Mouse (Mus musculus): Measurements from ENCODE around the gene 1700049E17Rik1. TPM values are rescaled to one million over a fixed set of nuclear protein-coding genes. Genes with fewer than 3 reads are reported as not detected.
"Not testable (repeated sequence)": the region's sequence is repeated elsewhere in the genome, so short reads cannot be mapped to it uniquely, and the experiment has no call there.

1700049E17Rik1 gene
- not detected in 2 replicates for polyA plus RNA-seq (2015; fragmentation: Nextera tagmentation; extraction: Ambion mirVana)

GRCm38 (mm10) chr14:41924649-41925048, at the start of gene 1700049E17Rik1:
TSS of gene 1700049E17Rik1 (plus strand) at chr14:41924949.
- H3K9ac ChIP-seq (ENCODE audit: low read depth, low read length); H3K4me2 ChIP-seq (ENCODE audit: low read length); H3K4me3 ChIP-seq (ENCODE audit: low read depth, low read length); ATAC-seq; H3K27ac ChIP-seq (ENCODE audit: low read length); H3K27me3 ChIP-seq (ENCODE audit: control insufficient read depth, insufficient read depth, low read depth, low read length); H3K36me3 ChIP-seq (ENCODE audit: control insufficient read depth, insufficient read depth, low read length); H3K4me1 ChIP-seq (ENCODE audit: control insufficient read depth, insufficient read depth, low read length); H3K9me3 ChIP-seq (replicated peaks; ENCODE audit: control insufficient read depth, low read length, poor library complexity, severe bottlenecking): not testable (repeated sequence)
- WGBS, result no CpG with 5 or more reads among the region's 1 CpGs

- no CpG with 5 or more reads among the region's 2 CpGs for WGBS
- ATAC-seq, result not testable (repeated sequence)
Observed at GRCm38 (mm10) chr14:41907190-41907589, 17.6 kb upstream of the 1700049E17Rik1 start, which contains the start of gene Gm7980. TSS of gene Gm7980 (minus strand) at chr14:41907290.

GRCm38 (mm10) chr14:41943695-41944094, 18.9 kb downstream of the 1700049E17Rik1 start, which contains the start of gene 1700024B05Rik:
TSS of gene 1700024B05Rik (plus strand) at chr14:41943995.
- H3K27ac ChIP-seq (ENCODE audit: low read length); H3K27me3 ChIP-seq (ENCODE audit: control insufficient read depth, insufficient read depth, low read depth, low read length); H3K9ac ChIP-seq (ENCODE audit: low read depth, low read length); H3K4me1 ChIP-seq (ENCODE audit: control insufficient read depth, insufficient read depth, low read length); H3K36me3 ChIP-seq (ENCODE audit: control insufficient read depth, insufficient read depth, low read length); H3K9me3 ChIP-seq (replicated peaks; ENCODE audit: control insufficient read depth, low read length, poor library complexity, severe bottlenecking); H3K4me3 ChIP-seq (ENCODE audit: low read depth, low read length); H3K4me2 ChIP-seq (ENCODE audit: low read length); ATAC-seq: not testable (repeated sequence)
- WGBS, result 81% methylated on average over 1 of the region's 2 CpGs

More at GRCm38 (mm10) chr14:41907190-41907589, 17.6 kb upstream of the 1700049E17Rik1 start, which contains the start of gene Gm7980:
- H3K4me3 ChIP-seq (ENCODE audit: low read depth, low read length); H3K27ac ChIP-seq (ENCODE audit: low read length); H3K4me2 ChIP-seq (ENCODE audit: low read length); H3K9ac ChIP-seq (ENCODE audit: low read depth, low read length); H3K9me3 ChIP-seq (replicated peaks; ENCODE audit: control insufficient read depth, low read length, poor library complexity, severe bottlenecking); H3K27me3 ChIP-seq (ENCODE audit: control insufficient read depth, insufficient read depth, low read depth, low read length); H3K36me3 ChIP-seq (ENCODE audit: control insufficient read depth, insufficient read depth, low read length); H3K4me1 ChIP-seq (ENCODE audit: control insufficient read depth, insufficient read depth, low read length): not testable (repeated sequence)

- H3K9me3 ChIP-seq (replicated peaks; ENCODE audit: control insufficient read depth, low read length, poor library complexity, severe bottlenecking); ATAC-seq; H3K4me1 ChIP-seq (ENCODE audit: control insufficient read depth, insufficient read depth, low read length); H3K4me3 ChIP-seq (ENCODE audit: low read depth, low read length); H3K36me3 ChIP-seq (ENCODE audit: control insufficient read depth, insufficient read depth, low read length); H3K27ac ChIP-seq (ENCODE audit: low read length); H3K27me3 ChIP-seq (ENCODE audit: control insufficient read depth, insufficient read depth, low read depth, low read length); H3K4me2 ChIP-seq (ENCODE audit: low read length); H3K9ac ChIP-seq (ENCODE audit: low read depth, low read length): not testable (repeated sequence)
- WGBS, result 61% methylated on average over 4 of the region's 4 CpGs
Observed at GRCm38 (mm10) chr14:41964095-41964494, 39.3 kb downstream of the 1700049E17Rik1 start.

GRCm38 (mm10) chr14:41967827-41968226, 43.1 kb downstream of the 1700049E17Rik1 start, which contains the start of gene Gm6401:
TSS of gene Gm6401 (minus strand) at chr14:41967927.
- H3K4me2 ChIP-seq (ENCODE audit: low read length); H3K36me3 ChIP-seq (ENCODE audit: control insufficient read depth, insufficient read depth, low read length); H3K4me3 ChIP-seq (ENCODE audit: low read depth, low read length); H3K9ac ChIP-seq (ENCODE audit: low read depth, low read length); H3K4me1 ChIP-seq (ENCODE audit: control insufficient read depth, insufficient read depth, low read length); ATAC-seq; H3K27ac ChIP-seq (ENCODE audit: low read length); H3K27me3 ChIP-seq (ENCODE audit: control insufficient read depth, insufficient read depth, low read depth, low read length); H3K9me3 ChIP-seq (replicated peaks; ENCODE audit: control insufficient read depth, low read length, poor library complexity, severe bottlenecking): not testable (repeated sequence)
- 89% methylated on average over 1 of the region's 1 CpGs for WGBS

GRCm38 (mm10) chr14:41968596-41968995, 43.8 kb downstream of the 1700049E17Rik1 start:
- not testable (repeated sequence) for H3K27ac ChIP-seq (ENCODE audit: low read length); H3K9me3 ChIP-seq (replicated peaks; ENCODE audit: control insufficient read depth, low read length, poor library complexity, severe bottlenecking); H3K36me3 ChIP-seq (ENCODE audit: control insufficient read depth, insufficient read depth, low read length); H3K27me3 ChIP-seq (ENCODE audit: control insufficient read depth, insufficient read depth, low read depth, low read length); H3K9ac ChIP-seq (ENCODE audit: low read depth, low read length); H3K4me2 ChIP-seq (ENCODE audit: low read length); H3K4me1 ChIP-seq (ENCODE audit: control insufficient read depth, insufficient read depth, low read length); ATAC-seq; H3K4me3 ChIP-seq (ENCODE audit: low read depth, low read length)
- WGBS, result 66% methylated on average over 3 of the region's 3 CpGs

Other genes with a start within 250 kb of the 1700049E17Rik1 start
- gene Gm8068, start 223.1 kb upstream of the 1700049E17Rik1 start, polyA plus RNA-seq (2015; fragmentation: Nextera tagmentation; extraction: Ambion mirVana), result not detected in 2 replicates
- not detected in 2 replicates for gene Gm7929, start 174.3 kb upstream of the 1700049E17Rik1 start, polyA plus RNA-seq (2015; fragmentation: Nextera tagmentation; extraction: Ambion mirVana)
- not detected in 2 replicates for gene Gm47189, start 152.5 kb upstream of the 1700049E17Rik1 start, polyA plus RNA-seq (2015; fragmentation: Nextera tagmentation; extraction: Ambion mirVana)
- not detected in 2 replicates for gene Gm7980, start 17.7 kb upstream of the 1700049E17Rik1 start, polyA plus RNA-seq (2015; fragmentation: Nextera tagmentation; extraction: Ambion mirVana)
- not detected in 2 replicates for gene 1700024B05Rik, start 19.0 kb downstream of the 1700049E17Rik1 start, polyA plus RNA-seq (2015; fragmentation: Nextera tagmentation; extraction: Ambion mirVana)
- not detected in 2 replicates for gene Gm6401, start 43.0 kb downstream of the 1700049E17Rik1 start, polyA plus RNA-seq (2015; fragmentation: Nextera tagmentation; extraction: Ambion mirVana)
- not detected in 2 replicates for gene Gm3543, start 58.4 kb downstream of the 1700049E17Rik1 start, polyA plus RNA-seq (2015; fragmentation: Nextera tagmentation; extraction: Ambion mirVana)
- gene Gm7951, start 192.4 kb downstream of the 1700049E17Rik1 start, polyA plus RNA-seq (2015; fragmentation: Nextera tagmentation; extraction: Ambion mirVana), result not detected in 2 replicates
- not detected in 2 replicates for gene Gm17027, start 237.7 kb downstream of the 1700049E17Rik1 start, polyA plus RNA-seq (2015; fragmentation: Nextera tagmentation; extraction: Ambion mirVana)